Mouse (Mus musculus) spleen, adult 2 months (tissue): Measurements from ENCODE around the gene Lamtor3.

Experiments used
- CTCF ChIP-seq: fragments of 200-500 bp; IDR thresholded peaks from 2 replicates; pipeline ENCODE4 v1.5.1; 2011; ENCODE audit warnings: mild to moderate bottlenecking, inconsistent platforms; ENCODE audit not compliant: insufficient read depth, insufficient read length, insufficient replicate concordance; ENCODE audit errors: extremely low read depth
- POLR2A ChIP-seq: fragments of 200-500 bp; IDR thresholded peaks from 2 replicates; pipeline ENCODE4 v1.6.1; 2011; ENCODE audit warnings: low read depth, low read length, inconsistent platforms

GRCm38 (mm10) chr3:137869395-137869794 lies 48.9 kb upstream of the Lamtor3 start:
- no peak for TF ChIP-seq POLR2A
- no peak for TF ChIP-seq CTCF
